Mouse (Mus musculus): ENCODE measurements around the gene Rgp1.

GRCm38 (mm10) chr4:43561997-43562768 is 16.3 kb upstream of the Rgp1 start, which contains the start of the genes Creb3 and Tln1:
- TF ChIP-seq POLR2A (IDR thresholded peaks at IDR 0.05; ENCODE audit: borderline replicate concordance, extremely low read depth, insufficient read depth, insufficient read length, poor library complexity, severe bottlenecking) (peak; percentile 45; the same call in 1 of the 2 replicates), CTCF (IDR thresholded peaks at IDR 0.05; ENCODE audit: borderline replicate concordance, extremely low read depth, insufficient read depth, insufficient read length) (no peak)

Measured in brain, embryonic 14.5 days (tissue).